Mouse (Mus musculus): Measurements from ENCODE around the gene Rec8. TPM values are rescaled to one million over a fixed set of nuclear protein-coding genes. Genes with fewer than 3 reads are reported as not detected.

Gene Rec8
- polyA plus RNA-seq, 1 experiment: 11.4 TPM

- DNase-seq: peak; percentile 75
- Histone ChIP-seq H3K4me1 (ENCODE audit: control insufficient read depth, insufficient read depth, low read length) (peaks cover 7% of the 10 kb centered on the region; the same call in 1 of the 2 replicates), H3K4me3 (ENCODE audit: insufficient read depth, low read depth, low read length) (peak overlapping the region; percentile 85), H3K27ac (ENCODE audit: insufficient read depth, low read depth, low read length) (peak overlapping the region; percentile 84), H3K27me3 (replicated peaks; ENCODE audit: control insufficient read depth, insufficient read depth, low read length) (no peaks in the 10 kb centered on the region), H3K36me3 (ENCODE audit: control insufficient read depth, insufficient read depth, low read length) (no peaks in the 10 kb centered on the region)
- no peak for TF ChIP-seq POLR2A (IDR thresholded peaks at IDR 0.05; ENCODE audit: low read depth, low read length)
- no peak for TF ChIP-seq CTCF (conservative IDR thresholded peaks at IDR 0.05; ENCODE audit: insufficient read depth, insufficient read length, low read depth, low read length)
- WGBS: 24% methylated on average over 6 of the region's 6 CpGs
Measured at GRCm38 (mm10) chr14:55578668-55579269, 39.1 kb upstream of the Rec8 start.

- Histone ChIP-seq H3K4me1 (ENCODE audit: control insufficient read depth, insufficient read depth, low read length) (peaks cover 13% of the 10 kb centered on the region; the same call in 1 of the 2 replicates), H3K27ac (ENCODE audit: insufficient read depth, low read depth, low read length) (no peak overlapping the region), H3K36me3 (ENCODE audit: control insufficient read depth, insufficient read depth, low read length) (no peaks in the 10 kb centered on the region), H3K27me3 (replicated peaks; ENCODE audit: control insufficient read depth, insufficient read depth, low read length) (no peaks in the 10 kb centered on the region), H3K4me3 (ENCODE audit: insufficient read depth, low read depth, low read length) (no peak overlapping the region)
- 92% methylated on average over 23 of the region's 23 CpGs for WGBS
- DNase-seq: no peak
- no peak for TF ChIP-seq CTCF (conservative IDR thresholded peaks at IDR 0.05; ENCODE audit: insufficient read depth, insufficient read length, low read depth, low read length)
- TF ChIP-seq POLR2A (IDR thresholded peaks at IDR 0.05; ENCODE audit: low read depth, low read length): no peak
Measured at GRCm38 (mm10) chr14:55579511-55580496, 38.0 kb upstream of the Rec8 start.

- WGBS: 94% methylated on average over 16 of the region's 16 CpGs
Measured at GRCm38 (mm10) chr14:55580731-55581130, 37.1 kb upstream of the Rec8 start.

GRCm38 (mm10) chr14:55581981-55582681, 35.7 kb upstream of the Rec8 start:
- WGBS: 68% methylated on average over 9 of the region's 9 CpGs
- TF ChIP-seq POLR2A (IDR thresholded peaks at IDR 0.05; ENCODE audit: low read depth, low read length) (no peak), CTCF (conservative IDR thresholded peaks at IDR 0.05; ENCODE audit: insufficient read depth, insufficient read length, low read depth, low read length) (peak; percentile 44)
- Histone ChIP-seq H3K4me3 (ENCODE audit: insufficient read depth, low read depth, low read length) (no peak overlapping the region), H3K4me1 (ENCODE audit: control insufficient read depth, insufficient read depth, low read length) (peaks cover 11% of the 10 kb centered on the region; the same call in 1 of the 2 replicates), H3K36me3 (ENCODE audit: control insufficient read depth, insufficient read depth, low read length) (no peaks in the 10 kb centered on the region), H3K27me3 (replicated peaks; ENCODE audit: control insufficient read depth, insufficient read depth, low read length) (no peaks in the 10 kb centered on the region), H3K27ac (ENCODE audit: insufficient read depth, low read depth, low read length) (no peak overlapping the region)
- DNase-seq: no peak

More at GRCm38 (mm10) chr14:55580731-55581130, 37.1 kb upstream of the Rec8 start:
- Histone ChIP-seq H3K36me3 (ENCODE audit: control insufficient read depth, insufficient read depth, low read length) (no peaks in the 10 kb centered on the region), H3K4me1 (ENCODE audit: control insufficient read depth, insufficient read depth, low read length) (peaks cover 13% of the 10 kb centered on the region; the same call in 1 of the 2 replicates), H3K27ac (ENCODE audit: insufficient read depth, low read depth, low read length) (no peak overlapping the region), H3K4me3 (ENCODE audit: insufficient read depth, low read depth, low read length) (no peak overlapping the region), H3K27me3 (replicated peaks; ENCODE audit: control insufficient read depth, insufficient read depth, low read length) (no peaks in the 10 kb centered on the region)
- no peak for TF ChIP-seq CTCF (conservative IDR thresholded peaks at IDR 0.05; ENCODE audit: insufficient read depth, insufficient read length, low read depth, low read length)
- no peak for DNase-seq

- H3K4me1 ChIP-seq (ENCODE audit: control insufficient read depth, insufficient read depth, low read length): peaks cover 11% of the 10 kb centered on the region; the same call in 1 of the 2 replicates
- DNase-seq: no peak
- H3K27ac ChIP-seq (ENCODE audit: insufficient read depth, low read depth, low read length): no peak overlapping the region
- 53% methylated on average over 5 of the region's 5 CpGs for WGBS
- TF ChIP-seq POLR2A (IDR thresholded peaks at IDR 0.05; ENCODE audit: low read depth, low read length) (no peak), CTCF (conservative IDR thresholded peaks at IDR 0.05; ENCODE audit: insufficient read depth, insufficient read length, low read depth, low read length) (no peak)
- H3K4me3 ChIP-seq (ENCODE audit: insufficient read depth, low read depth, low read length): peak overlapping the region; percentile 97
- no peaks in the 10 kb centered on the region for H3K27me3 ChIP-seq (replicated peaks; ENCODE audit: control insufficient read depth, insufficient read depth, low read length)
- no peaks in the 10 kb centered on the region; the same call in 1 of the 2 replicates for H3K36me3 ChIP-seq (ENCODE audit: control insufficient read depth, insufficient read depth, low read length)
Measured at GRCm38 (mm10) chr14:55584303-55584701, 33.5 kb upstream of the Rec8 start.

GRCm38 (mm10) chr14:55584702-55585565, 32.9 kb upstream of the Rec8 start, which contains the start of gene Emc9:
Gene Emc9, minus strand, starts transcription at chr14:55585302.
- Histone ChIP-seq H3K36me3 (ENCODE audit: control insufficient read depth, insufficient read depth, low read length) (no peaks in the 10 kb centered on the region; the same call in 1 of the 2 replicates), H3K27me3 (replicated peaks; ENCODE audit: control insufficient read depth, insufficient read depth, low read length) (no peaks in the 10 kb centered on the region), H3K4me1 (ENCODE audit: control insufficient read depth, insufficient read depth, low read length) (peaks cover 11% of the 10 kb centered on the region; the same call in 1 of the 2 replicates), H3K27ac (ENCODE audit: insufficient read depth, low read depth, low read length) (peak within 1 kb of the TSS; percentile 58; the same call in 1 of the 2 replicates), H3K4me3 (ENCODE audit: insufficient read depth, low read depth, low read length) (peak within 1 kb of the TSS; percentile 97)
- DNase-seq: peak; percentile 90
- WGBS: 5% methylated on average over 43 of the region's 43 CpGs
- no peak for TF ChIP-seq POLR2A (IDR thresholded peaks at IDR 0.05; ENCODE audit: low read depth, low read length)
- no peak for TF ChIP-seq CTCF (conservative IDR thresholded peaks at IDR 0.05; ENCODE audit: insufficient read depth, insufficient read length, low read depth, low read length)
